Mouse (Mus musculus) CD4-positive, CD25-positive, alpha-beta regulatory T cell, adult 2 months (primary cell): ENCODE results near the gene Tifab.

ENCODE experiments used
- DNase-seq: peaks from one replicate; pipeline ENCODE4 v3.0.0-alpha.2; 2012; ENCODE audit warnings: low read depth, low spot score

Gene Tifab

GRCm38 (mm10) chr13:56176310-56176709 lies 2.4 kb downstream of the Tifab start:
- DNase-seq, result no peak

- DNase-seq, result no peak
Measured at GRCm38 (mm10) chr13:56175848-56176247, 2.8 kb downstream of the Tifab start.

- no peak for DNase-seq
Measured at GRCm38 (mm10) chr13:56172901-56173545, 5.7 kb downstream of the Tifab start.

- DNase-seq, result no peak
Measured at GRCm38 (mm10) chr13:56172106-56172505, 6.6 kb downstream of the Tifab start.

- DNase-seq, result no peak
Measured at GRCm38 (mm10) chr13:56168403-56168781, 10.3 kb downstream of the Tifab start.

GRCm38 (mm10) chr13:56167446-56168402 lies 11.0 kb downstream of the Tifab start:
- peak; percentile 76 for DNase-seq

GRCm38 (mm10) chr13:56165561-56165960 lies 13.1 kb downstream of the Tifab start:
- DNase-seq, result no peak

GRCm38 (mm10) chr13:56164372-56164771 lies 14.3 kb downstream of the Tifab start:
- DNase-seq, result no peak

GRCm38 (mm10) chr13:56163751-56164150 lies 14.9 kb downstream of the Tifab start:
- DNase-seq, result no peak

- no peak for DNase-seq
Measured at GRCm38 (mm10) chr13:56162859-56163258, 15.8 kb downstream of the Tifab start.

GRCm38 (mm10) chr13:56159614-56160363 lies 18.9 kb downstream of the Tifab start:
- no peak for DNase-seq

- peak; percentile 54 for DNase-seq
Measured at GRCm38 (mm10) chr13:56159016-56159601, 19.6 kb downstream of the Tifab start.

GRCm38 (mm10) chr13:56155671-56156070 lies 23.0 kb downstream of the Tifab start:
- no peak for DNase-seq

- DNase-seq, result no peak
Measured at GRCm38 (mm10) chr13:56155048-56155447, 23.6 kb downstream of the Tifab start.

- peak; percentile 49 for DNase-seq
Measured at GRCm38 (mm10) chr13:56152773-56153460, 25.8 kb downstream of the Tifab start.

- peak; percentile 90 for DNase-seq
Measured at GRCm38 (mm10) chr13:56151404-56152226, 27.1 kb downstream of the Tifab start.

- peak; percentile 77 for DNase-seq
Measured at GRCm38 (mm10) chr13:56145523-56145922, 33.2 kb downstream of the Tifab start.

GRCm38 (mm10) chr13:56144021-56144420 lies 34.7 kb downstream of the Tifab start:
- DNase-seq, result no peak

- DNase-seq, result no peak
Measured at GRCm38 (mm10) chr13:56143151-56143513, 35.6 kb downstream of the Tifab start.
